Mouse (Mus musculus) midbrain, embryonic 16.5 days (tissue): ENCODE results near the gene Apbb2. TPM values are rescaled to one million over a fixed set of nuclear protein-coding genes. Genes with fewer than 3 reads are reported as not detected.

ENCODE experiments used
- ATAC-seq: fragments of 200-750 bp; cut with Nextera tagmentation; 2 replicates; pipeline ENCODE4 v1.8.0; 2017; ENCODE audit warnings: moderate TSS enrichment
- H3K27ac ChIP-seq: fragments of 300-500 bp; sonication (generic); 2 replicates; pipeline ENCODE4 v1.5.1; 2014; ENCODE audit warnings: mild to moderate bottlenecking, low read length, mixed read lengths
- H3K27me3 ChIP-seq: fragments of 300-500 bp; sonication (generic); 2 replicates; pipeline ENCODE4 v1.6.1; 2014; ENCODE audit warnings: low read depth, low read length, mixed read lengths; ENCODE audit not compliant: control insufficient read depth, insufficient read depth
- H3K36me3 ChIP-seq: fragments of 300-500 bp; sonication (generic); 2 replicates; pipeline ENCODE4 v1.6.1; 2014; ENCODE audit warnings: mild to moderate bottlenecking, low read length, moderate library complexity, mixed read lengths; ENCODE audit not compliant: control insufficient read depth, insufficient read depth
- H3K4me1 ChIP-seq: fragments of 300-500 bp; sonication (generic); 2 replicates; pipeline ENCODE4 v1.6.1; 2014; ENCODE audit warnings: mild to moderate bottlenecking, low read length, mixed read lengths; ENCODE audit not compliant: control insufficient read depth, insufficient read depth
- H3K4me2 ChIP-seq: fragments of 300-500 bp; sonication (generic); 2 replicates; pipeline ENCODE4 v1.6.1; 2014; ENCODE audit warnings: mild to moderate bottlenecking, low read length, mixed read lengths
- H3K4me3 ChIP-seq: fragments of 300-500 bp; sonication (generic); 2 replicates; pipeline ENCODE4 v1.5.1; 2014; ENCODE audit warnings: low read depth, mild to moderate bottlenecking, low read length, moderate library complexity, mixed read lengths
- H3K9ac ChIP-seq: fragments of 300-500 bp; sonication (generic); 2 replicates; pipeline ENCODE4 v1.6.1; 2014; ENCODE audit warnings: low read depth, low read length, mixed read lengths
- H3K9me3 ChIP-seq: fragments of 300-500 bp; sonication (generic); replicated peaks from 2 replicates; pipeline ENCODE4 v1.6.1; 2014; ENCODE audit warnings: mild to moderate bottlenecking, low read length, mixed read lengths; ENCODE audit not compliant: control insufficient read depth, poor library complexity, severe bottlenecking
- WGBS: fragments of 180-500 bp; shearing (Covaris S2); extraction: QIAGEN DNeasy Blood & Tissue Kit; methylation state at CpG from one replicate; pipeline ENCODE4 v1.1.7; 2014; 5-methylcytosine and 5-hydroxymethylcytosine counted together
- polyA plus RNA-seq: library from polyadenylated mRNA; unstranded; fragments of >200 nt; fragmentation: Nextera tagmentation; extraction: Ambion mirVana; gene quantifications from 2 replicates; pipeline ENCODE4 v1.2.1, GENCODE M21; 2015

The Apbb2 gene
- polyA plus RNA-seq, 1 experiment from 2014 or later = 107 TPM

DNA sequence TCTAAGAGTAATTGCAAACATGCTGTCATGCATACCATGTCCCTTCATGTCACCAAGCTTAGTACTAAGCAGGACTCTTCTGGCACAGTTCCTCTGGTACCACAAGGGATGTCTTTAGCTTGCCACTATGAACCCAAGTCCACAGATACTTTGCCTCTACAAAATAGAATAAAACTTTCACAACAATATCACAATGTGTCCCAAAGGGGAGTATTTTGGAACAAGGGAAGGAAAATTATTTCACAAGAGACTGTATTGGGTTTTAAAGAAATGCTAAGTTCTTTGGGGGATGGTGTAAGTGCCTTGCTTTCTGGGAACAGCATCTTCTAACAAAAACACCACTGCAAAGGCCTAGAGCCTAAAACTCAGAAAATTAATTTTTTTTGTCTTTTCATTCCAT lies 105.2 kb downstream of the Apbb2 start:
- no peak for ATAC-seq
- H3K9me3 ChIP-seq = no peaks in the 10 kb centered on the region
- peaks cover under 1% of the 10 kb centered on the region; the same call in 1 of the 2 replicates for H3K4me1 ChIP-seq
- no peaks in the 10 kb centered on the region for H3K36me3 ChIP-seq
- H3K9ac ChIP-seq = no peak overlapping the region
- H3K27ac ChIP-seq = no peak overlapping the region
- H3K4me3 ChIP-seq = no peak overlapping the region
- no peaks in the 10 kb centered on the region for H3K27me3 ChIP-seq
- H3K4me2 ChIP-seq = no peak overlapping the region

DNA sequence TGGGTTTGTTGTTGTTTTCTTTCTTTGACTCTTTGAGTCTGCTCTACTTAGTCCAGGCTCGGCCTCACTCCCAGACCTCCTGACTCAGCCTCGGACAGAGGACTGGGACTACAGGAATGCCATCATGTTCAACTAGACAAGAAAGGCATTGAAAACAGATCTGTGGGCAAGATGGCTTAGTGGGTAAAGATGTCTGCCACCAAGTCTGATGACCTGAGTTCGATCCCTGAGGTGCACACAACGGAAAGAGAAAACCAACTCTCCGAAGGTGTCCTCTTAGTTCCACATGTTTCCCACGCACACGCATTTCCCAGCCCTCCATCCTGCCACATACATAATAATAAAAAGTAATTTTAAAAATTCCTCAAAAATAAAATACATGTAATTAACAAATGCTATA lies 106.1 kb downstream of the Apbb2 start:
- WGBS = 98% methylated on average over 7 of the region's 7 CpGs
- Histone ChIP-seq H3K4me3 (no peak overlapping the region), H3K9me3 (no peaks in the 10 kb centered on the region), H3K27me3 (no peaks in the 10 kb centered on the region), H3K4me2 (no peak overlapping the region), H3K4me1 (no peaks in the 10 kb centered on the region), H3K27ac (no peak overlapping the region), H3K36me3 (no peaks in the 10 kb centered on the region), H3K9ac (no peak overlapping the region)
- ATAC-seq = no peak

DNA sequence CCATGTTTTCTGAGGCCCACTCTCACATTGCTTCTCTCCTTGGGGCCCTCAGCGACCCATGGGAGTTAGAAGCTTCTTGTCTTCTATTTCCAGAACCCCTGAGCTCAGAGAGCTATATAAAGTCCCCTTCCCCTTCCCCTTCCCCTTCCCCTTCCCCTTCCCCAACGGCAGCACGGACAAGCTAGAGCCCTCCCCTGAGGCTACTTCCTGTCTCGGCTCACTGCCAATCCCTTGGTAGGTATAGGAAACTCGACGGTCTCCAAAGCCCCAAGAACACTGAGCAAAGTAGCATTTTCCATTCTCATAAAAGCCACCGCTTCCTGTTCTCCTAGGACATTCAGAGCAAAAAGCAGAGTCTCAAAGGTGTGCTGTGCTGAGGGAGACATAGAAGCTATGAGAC lies 107.9 kb downstream of the Apbb2 start:
- Histone ChIP-seq H3K9ac (no peak overlapping the region), H3K27me3 (no peaks in the 10 kb centered on the region), H3K4me1 (no peaks in the 10 kb centered on the region), H3K9me3 (no peaks in the 10 kb centered on the region), H3K4me2 (no peak overlapping the region), H3K27ac (no peak overlapping the region), H3K36me3 (no peaks in the 10 kb centered on the region), H3K4me3 (no peak overlapping the region)
- WGBS = 85% methylated on average over 7 of the region's 7 CpGs
- ATAC-seq = no peak

DNA sequence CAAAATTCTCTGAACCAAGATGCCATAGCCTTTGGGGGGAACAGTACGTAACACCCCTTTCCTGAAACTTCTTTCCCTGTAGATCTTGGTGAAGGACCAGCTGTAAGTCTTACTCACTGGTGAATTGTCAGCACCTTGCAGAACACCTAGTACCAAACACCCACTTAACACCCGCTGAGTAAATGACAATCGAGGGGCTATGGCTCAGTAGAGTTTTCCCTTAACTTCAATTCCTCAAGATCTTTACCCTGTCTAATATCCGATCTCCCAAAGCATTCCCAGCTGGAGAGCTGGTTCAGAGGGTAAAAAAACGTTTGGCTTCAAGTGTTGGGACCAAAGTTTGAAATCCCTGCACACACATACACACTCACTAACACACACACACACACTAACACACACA lies 109.4 kb downstream of the Apbb2 start:
- no peaks in the 10 kb centered on the region; the same call in 1 of the 2 replicates for H3K4me1 ChIP-seq
- H3K4me3 ChIP-seq = no peak overlapping the region
- H3K27me3 ChIP-seq = no peaks in the 10 kb centered on the region
- H3K27ac ChIP-seq = no peak overlapping the region
- no peak for ATAC-seq
- no peaks in the 10 kb centered on the region for H3K9me3 ChIP-seq
- H3K9ac ChIP-seq = no peak overlapping the region
- H3K4me2 ChIP-seq = no peak overlapping the region
- H3K36me3 ChIP-seq = no peaks in the 10 kb centered on the region
- WGBS = 85% methylated on average over 5 of the region's 5 CpGs

DNA sequence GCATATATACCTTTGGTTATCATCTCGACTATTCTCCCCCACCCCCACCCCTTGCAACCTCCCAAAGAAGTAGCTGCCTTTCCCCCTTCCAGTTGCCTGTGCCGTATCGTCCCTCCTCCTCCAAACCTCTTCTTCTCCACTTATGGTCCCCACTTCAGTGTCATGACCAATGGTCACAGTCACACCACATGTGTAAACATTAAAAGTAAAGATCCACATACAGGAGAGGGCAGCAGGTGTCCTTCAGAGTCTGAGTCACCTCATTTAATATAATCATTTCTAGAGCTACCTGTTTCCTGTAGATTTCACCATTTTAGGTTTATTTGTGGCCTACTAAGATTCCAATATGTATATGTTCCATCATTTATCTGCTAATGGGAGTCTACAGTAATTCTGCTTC lies 113.0 kb downstream of the Apbb2 start:
- Histone ChIP-seq H3K9ac (no peak overlapping the region), H3K4me1 (peaks cover 6% of the 10 kb centered on the region; the same call in 1 of the 2 replicates), H3K4me3 (no peak overlapping the region), H3K4me2 (no peak overlapping the region), H3K27ac (no peak overlapping the region), H3K9me3 (no peaks in the 10 kb centered on the region), H3K27me3 (no peaks in the 10 kb centered on the region), H3K36me3 (no peaks in the 10 kb centered on the region)
- WGBS = 81% methylated on average over 3 of the region's 3 CpGs
- ATAC-seq = no peak

DNA sequence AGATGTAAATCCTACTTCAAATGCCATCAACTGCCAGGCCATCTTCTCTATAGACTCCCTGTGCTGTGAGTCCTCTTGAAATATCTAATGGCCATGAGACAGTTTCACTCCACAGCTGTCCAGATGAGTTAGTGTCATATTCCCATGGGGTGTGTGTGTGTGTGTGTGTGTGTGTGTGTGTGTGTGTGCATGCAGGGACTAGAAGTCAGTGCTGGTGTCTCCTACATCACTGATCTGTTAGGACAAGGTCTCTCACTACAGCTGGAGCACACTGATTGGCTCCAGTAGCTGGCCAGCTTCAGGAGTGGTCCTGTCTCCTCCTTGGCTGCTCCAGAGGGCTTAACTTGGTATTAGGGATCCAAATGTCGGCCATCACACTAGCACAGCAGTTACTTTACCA lies 113.5 kb downstream of the Apbb2 start:
- no peak overlapping the region for H3K4me3 ChIP-seq
- H3K9me3 ChIP-seq = no peaks in the 10 kb centered on the region
- no peak overlapping the region for H3K4me2 ChIP-seq
- H3K9ac ChIP-seq = no peak overlapping the region
- H3K27ac ChIP-seq = no peak overlapping the region
- no peaks in the 10 kb centered on the region for H3K36me3 ChIP-seq
- no peaks in the 10 kb centered on the region for H3K27me3 ChIP-seq
- peaks cover 6% of the 10 kb centered on the region; the same call in 1 of the 2 replicates for H3K4me1 ChIP-seq
- WGBS = 65% methylated on average over 1 of the region's 1 CpGs
- no peak for ATAC-seq

DNA sequence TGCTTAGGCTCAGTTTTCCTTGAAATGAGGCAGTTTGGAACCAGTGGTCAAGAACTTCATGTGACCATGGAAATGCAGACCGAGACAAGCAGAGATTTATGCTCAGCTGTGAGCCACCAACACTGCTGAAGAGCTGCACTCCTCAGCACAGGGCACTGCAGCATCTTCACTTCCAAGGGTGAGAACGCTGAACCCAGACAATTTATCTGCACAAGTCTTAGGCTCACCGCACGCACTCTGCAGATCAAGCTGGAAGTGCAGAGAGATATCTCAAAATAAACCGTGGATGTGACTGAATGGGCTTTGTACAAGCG lies 114.2 kb downstream of the Apbb2 start:
- peaks cover 6% of the 10 kb centered on the region; the same call in 1 of the 2 replicates for H3K4me1 ChIP-seq
- no peak overlapping the region for H3K27ac ChIP-seq
- no peak overlapping the region for H3K4me3 ChIP-seq
- ATAC-seq = no peak
- WGBS = 62% methylated on average over 6 of the region's 6 CpGs
- no peaks in the 10 kb centered on the region for H3K36me3 ChIP-seq
- H3K9me3 ChIP-seq = no peaks in the 10 kb centered on the region
- H3K9ac ChIP-seq = no peak overlapping the region
- no peak overlapping the region for H3K4me2 ChIP-seq
- H3K27me3 ChIP-seq = no peaks in the 10 kb centered on the region

DNA sequence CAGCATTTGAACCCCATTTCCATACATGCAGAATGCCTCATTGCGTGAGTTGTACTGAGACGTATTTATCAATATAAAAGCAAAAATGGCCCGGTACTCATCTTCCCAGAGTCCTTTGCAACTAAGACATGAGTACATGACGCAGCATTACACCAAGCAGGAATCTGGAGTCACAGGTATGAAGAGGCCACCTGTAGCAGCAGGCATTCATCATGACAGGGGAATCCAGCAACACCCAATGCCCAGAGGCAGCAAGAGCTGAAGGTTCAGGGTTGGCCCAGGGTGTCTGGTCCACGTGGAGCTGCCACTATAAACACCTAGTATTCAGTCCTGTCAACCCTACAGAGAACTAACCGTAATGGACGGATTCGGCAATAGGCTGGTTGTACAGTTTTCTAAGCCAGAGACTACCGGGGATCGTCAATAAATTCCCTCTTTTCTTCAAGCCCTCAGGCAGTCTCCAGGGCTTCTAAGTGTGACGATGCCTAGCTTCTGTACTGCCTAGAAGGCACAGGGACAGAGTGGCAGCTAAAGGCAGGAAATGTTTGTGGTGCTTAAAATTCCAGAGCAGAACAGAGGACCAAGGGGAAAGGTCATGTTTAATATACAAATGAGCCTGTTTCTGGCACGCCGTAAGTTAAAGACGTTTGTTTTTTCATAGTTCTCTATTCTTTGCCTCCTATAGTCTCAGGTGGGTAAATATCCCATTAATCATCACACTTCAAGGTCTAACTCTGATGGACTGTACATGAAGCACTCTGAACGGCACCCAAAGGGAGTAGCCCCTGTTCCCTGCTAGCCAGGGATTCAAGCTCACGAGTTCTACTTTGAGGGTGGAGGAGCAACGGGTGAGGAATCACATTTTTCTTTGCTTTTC lies 114.8 kb downstream of the Apbb2 start:
- 62% methylated on average over 17 of the region's 17 CpGs for WGBS
- Histone ChIP-seq H3K4me1 (peaks cover 6% of the 10 kb centered on the region; the same call in 1 of the 2 replicates), H3K4me3 (no peak overlapping the region), H3K27me3 (no peaks in the 10 kb centered on the region), H3K9ac (no peak overlapping the region), H3K9me3 (no peaks in the 10 kb centered on the region), H3K4me2 (no peak overlapping the region), H3K27ac (no peak overlapping the region), H3K36me3 (no peaks in the 10 kb centered on the region)
- no peak for ATAC-seq

DNA sequence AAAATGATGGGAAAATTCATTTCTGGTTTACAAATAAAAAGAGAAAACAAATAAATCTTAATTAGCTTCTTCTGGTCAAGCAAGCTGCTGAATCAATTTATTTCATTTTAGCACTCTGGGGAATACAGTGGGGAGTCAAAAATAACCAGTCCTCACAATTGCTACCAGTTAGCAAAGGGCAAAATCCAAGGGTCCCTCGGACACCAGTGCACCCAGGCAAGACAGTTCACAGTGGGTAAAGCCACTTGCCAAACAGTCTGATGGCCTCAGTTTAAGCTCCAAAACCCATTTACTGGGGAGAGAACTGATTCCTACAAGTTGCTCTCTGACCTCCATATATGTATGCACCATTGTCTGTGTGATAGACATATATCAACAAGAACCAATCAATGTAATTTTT lies 115.6 kb downstream of the Apbb2 start:
- no peak overlapping the region for H3K4me3 ChIP-seq
- no peak overlapping the region for H3K27ac ChIP-seq
- WGBS = 89% methylated on average over 1 of the region's 1 CpGs
- H3K4me1 ChIP-seq = peaks cover 6% of the 10 kb centered on the region; the same call in 1 of the 2 replicates
- H3K9ac ChIP-seq = no peak overlapping the region
- no peaks in the 10 kb centered on the region for H3K36me3 ChIP-seq
- no peaks in the 10 kb centered on the region for H3K27me3 ChIP-seq
- no peaks in the 10 kb centered on the region for H3K9me3 ChIP-seq
- H3K4me2 ChIP-seq = no peak overlapping the region
- no peak for ATAC-seq
